Mouse (Mus musculus): ENCODE data around the gene Zfp365. TPM values are rescaled to one million over a fixed set of nuclear protein-coding genes. Genes with fewer than 3 reads are reported as not detected.

Zfp365 gene
- total and polyA plus RNA-seq, 3 experiments: 0.61 to 2.3 (median 1.7) TPM

- DNase-seq: no peak
Observed at GRCm38 (mm10) chr10:67846016-67846650, 66.3 kb downstream of the Zfp365 start.

GRCm38 (mm10) chr10:67841596-67841995, 70.9 kb downstream of the Zfp365 start:
- DNase-seq: no peak

- DNase-seq: no peak
Observed at GRCm38 (mm10) chr10:67840735-67841134, 71.7 kb downstream of the Zfp365 start.

- DNase-seq: no peak
Observed at GRCm38 (mm10) chr10:67839156-67839555, 73.3 kb downstream of the Zfp365 start.

- DNase-seq: no peak
Observed at GRCm38 (mm10) chr10:67836426-67836825, 76.0 kb downstream of the Zfp365 start.

Other genes with a start within 250 kb of the Zfp365 start
- under 1 TPM; 0.14 to 0.26 TPM for gene Rtkn2, start 66.9 kb upstream of the Zfp365 start, total RNA-seq (2021)
- gene Rtkn2, start 66.9 kb upstream of the Zfp365 start, polyA plus RNA-seq (2012; rRNA removed): not detected in 2 replicates

Measured in adrenal gland, adult 2 months (tissue).